Mouse (Mus musculus): Measurements from ENCODE around the gene Sfxn5. TPM values are rescaled to one million over a fixed set of nuclear protein-coding genes. Genes with fewer than 3 reads are reported as not detected.
A peak's percentile ranks its signal among the peaks of the same experiment; 100 is the strongest.

Gene Sfxn5
- polyA plus RNA-seq, 1 experiment: 2.0 TPM

DNA sequence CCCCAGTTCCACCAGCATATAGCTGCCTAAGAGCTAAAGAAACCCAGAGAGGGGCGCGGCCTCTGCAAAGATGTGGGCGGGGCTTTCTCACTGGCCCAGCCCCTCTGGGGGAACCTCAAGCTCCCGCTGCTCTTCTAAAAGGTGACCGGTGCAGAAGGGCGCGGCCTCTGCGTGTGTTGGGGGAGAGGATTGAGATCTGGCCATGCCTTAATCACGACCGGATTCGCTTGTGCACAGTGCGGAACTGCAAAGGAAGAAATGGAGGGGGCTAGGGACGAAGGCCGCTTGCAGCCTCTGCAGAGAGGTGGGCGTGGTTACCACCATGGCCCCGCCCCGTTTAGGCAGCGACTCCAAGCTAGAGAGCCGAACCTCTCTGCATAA is 41.5 kb upstream of the Sfxn5 start:
- Histone ChIP-seq H3K27me3 (ENCODE audit: control insufficient read depth, insufficient read depth, insufficient read length) (no peaks in the 10 kb centered on the region), H3ac (ENCODE audit: control insufficient read depth, insufficient read length) (peak overlapping the region; percentile 73), H3K79me2 (ENCODE audit: control insufficient read depth, insufficient read depth) (peaks cover 17% of the 10 kb centered on the region), H3K4me3 (peak overlapping the region; percentile 54), H3K36me3 (ENCODE audit: control insufficient read depth, insufficient read depth) (no peaks in the 10 kb centered on the region), H3K4me2 (ENCODE audit: low read depth) (peak overlapping the region; percentile 85)
- TF ChIP-seq REST (IDR thresholded peaks at IDR 0.05; ENCODE audit: insufficient read depth, insufficient read length): no peak
- no peak for TF ChIP-seq CEBPB (IDR thresholded peaks at IDR 0.05; ENCODE audit: insufficient read depth, poor library complexity, severe bottlenecking)
- no peak for TF ChIP-seq MAX (IDR thresholded peaks at IDR 0.05; ENCODE audit: low read depth)
- no peak for TF ChIP-seq TCF12 (IDR thresholded peaks at IDR 0.05; ENCODE audit: insufficient read depth, poor library complexity, severe bottlenecking)
- no peak for TF ChIP-seq E2F4 (IDR thresholded peaks at IDR 0.05; ENCODE audit: insufficient read depth)
- TF ChIP-seq TCF3 (IDR thresholded peaks at IDR 0.05; ENCODE audit: insufficient read length, low read depth): no peak
- TF ChIP-seq MYOD1 (IDR thresholded peaks at IDR 0.05; ENCODE audit: control insufficient read depth in 1 of 3, insufficient read length in 2 of 3, low read depth in 2 of 3): no peak
- TF ChIP-seq POLR2AphosphoS2 (IDR thresholded peaks at IDR 0.05; ENCODE audit: insufficient read length, low read depth): no peak
- no peak for TF ChIP-seq SRF (IDR thresholded peaks at IDR 0.05; ENCODE audit: control insufficient read depth, insufficient read length, low read depth)
- TF ChIP-seq POLR2A (IDR thresholded peaks at IDR 0.05; ENCODE audit: insufficient read length, low read depth): no peak
- no peak for TF ChIP-seq USF1 (IDR thresholded peaks at IDR 0.05; ENCODE audit: low read depth)
- TF ChIP-seq MYOG (IDR thresholded peaks at IDR 0.05; ENCODE audit: control insufficient read depth in 1 of 3, insufficient read depth in 1 of 3, insufficient read length in 2 of 3, low read depth in 2 of 3): no peak

DNA sequence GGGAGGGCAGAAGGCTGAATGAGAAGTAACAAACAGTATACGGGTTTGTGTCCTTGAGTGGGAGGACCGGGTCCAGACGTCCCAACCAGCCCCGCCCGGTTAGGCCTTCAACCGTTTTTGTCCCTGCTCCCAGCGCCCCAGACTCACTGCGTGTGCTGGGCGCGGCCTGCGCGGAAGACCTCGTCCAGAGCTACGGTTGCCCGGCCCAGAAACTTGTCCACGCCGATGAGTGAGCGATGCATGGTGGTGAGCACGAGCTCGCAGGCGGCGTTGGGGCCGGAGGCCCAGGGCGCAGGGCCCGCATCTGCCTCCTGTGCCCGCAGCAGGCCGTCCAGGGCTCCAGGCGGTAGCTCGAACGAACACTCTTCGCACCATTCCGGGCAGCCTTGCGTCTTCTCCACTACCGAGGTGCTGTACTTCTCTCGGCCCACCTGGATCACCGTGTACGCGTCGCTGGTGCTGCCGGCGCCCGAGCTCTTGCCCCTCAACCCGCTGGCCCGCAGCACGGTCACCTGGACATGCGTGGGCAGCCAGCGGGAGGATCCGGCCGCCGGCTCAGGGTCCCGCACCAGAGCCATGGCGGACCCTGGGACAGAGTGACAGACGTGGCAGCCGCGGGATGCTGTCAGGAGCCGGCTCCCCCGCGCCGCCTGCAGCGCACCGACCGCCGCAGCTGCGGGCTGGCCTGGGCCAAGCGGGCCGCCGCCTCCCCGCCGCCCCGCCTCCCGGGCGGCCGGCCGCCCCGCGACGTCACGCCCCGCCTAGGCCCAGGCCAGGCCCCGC is 40.9 kb upstream of the Sfxn5 start, which contains the start of gene Rab11fip5:
Gene Rab11fip5 (minus strand): TSS at position 684 of the 783 bp plus-strand sequence.
- no peaks in the 10 kb centered on the region for H3K36me3 ChIP-seq (ENCODE audit: control insufficient read depth, insufficient read depth)

DNA sequence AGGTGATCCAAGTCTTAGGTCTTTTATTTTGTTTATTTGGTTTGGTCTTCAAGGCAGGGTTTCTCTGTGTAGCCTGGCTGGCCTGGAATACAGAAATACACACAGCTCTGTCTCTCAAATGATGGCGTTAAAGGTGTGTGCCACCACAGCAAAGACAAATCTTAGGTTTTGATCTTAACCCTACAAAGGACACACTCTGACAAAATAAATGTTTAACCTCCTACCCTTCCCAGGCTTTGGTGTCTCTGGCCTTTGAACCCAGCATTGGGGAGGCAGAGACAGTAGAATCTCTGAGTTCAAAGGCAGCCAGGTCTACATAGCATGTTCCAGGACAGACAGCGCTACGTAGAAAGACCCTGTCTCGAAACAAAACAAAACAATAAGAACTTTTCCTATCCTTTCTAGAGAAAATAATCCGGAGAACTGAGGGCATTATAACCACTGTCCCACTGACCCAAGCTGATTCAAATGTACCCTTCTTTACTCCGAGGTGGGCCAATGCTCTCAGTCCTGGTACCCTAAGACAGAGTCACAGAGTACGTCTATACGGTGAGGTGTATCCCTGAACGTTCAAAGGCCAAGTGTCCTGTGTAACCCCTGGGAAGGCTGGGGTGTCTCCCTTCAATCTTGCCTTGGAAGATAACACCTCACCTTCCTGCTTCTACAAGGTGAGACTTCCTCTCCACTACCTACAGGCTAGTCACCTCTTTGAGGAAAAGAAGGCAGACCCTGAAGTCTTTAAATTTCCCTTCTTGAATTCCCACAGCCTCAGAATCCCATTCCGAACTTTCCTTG is 40.0 kb upstream of the Sfxn5 start:
- peaks cover 17% of the 10 kb centered on the region for H3K79me2 ChIP-seq (ENCODE audit: control insufficient read depth, insufficient read depth)
- TF ChIP-seq MAX (IDR thresholded peaks at IDR 0.05; ENCODE audit: low read depth): no peak
- TF ChIP-seq E2F4 (IDR thresholded peaks at IDR 0.05; ENCODE audit: insufficient read depth): no peak
- TF ChIP-seq MYOD1 (IDR thresholded peaks at IDR 0.05; ENCODE audit: control insufficient read depth in 1 of 3, insufficient read length in 2 of 3, low read depth in 2 of 3): no peak
- TF ChIP-seq TCF3 (IDR thresholded peaks at IDR 0.05; ENCODE audit: insufficient read length, low read depth): no peak
- TF ChIP-seq USF1 (IDR thresholded peaks at IDR 0.05; ENCODE audit: low read depth): no peak
- TF ChIP-seq TCF12 (IDR thresholded peaks at IDR 0.05; ENCODE audit: insufficient read depth, poor library complexity, severe bottlenecking): no peak
- TF ChIP-seq MYOG (IDR thresholded peaks at IDR 0.05; ENCODE audit: control insufficient read depth in 1 of 3, insufficient read depth in 1 of 3, insufficient read length in 2 of 3, low read depth in 2 of 3): no peak
- TF ChIP-seq POLR2AphosphoS2 (IDR thresholded peaks at IDR 0.05; ENCODE audit: insufficient read length, low read depth): no peak
- TF ChIP-seq SRF (IDR thresholded peaks at IDR 0.05; ENCODE audit: control insufficient read depth, insufficient read length, low read depth): no peak
- no peak for TF ChIP-seq POLR2A (IDR thresholded peaks at IDR 0.05; ENCODE audit: insufficient read length, low read depth)
- no peak for TF ChIP-seq CEBPB (IDR thresholded peaks at IDR 0.05; ENCODE audit: insufficient read depth, poor library complexity, severe bottlenecking)
- TF ChIP-seq REST (IDR thresholded peaks at IDR 0.05; ENCODE audit: insufficient read depth, insufficient read length): no peak
- H3K36me3 ChIP-seq (ENCODE audit: control insufficient read depth, insufficient read depth): no peaks in the 10 kb centered on the region
- peak overlapping the region; percentile 96 for H3K4me2 ChIP-seq (ENCODE audit: low read depth)
- no peaks in the 10 kb centered on the region for H3K27me3 ChIP-seq (ENCODE audit: control insufficient read depth, insufficient read depth, insufficient read length)
- H3K4me3 ChIP-seq: peak overlapping the region; percentile 54
- peak overlapping the region; percentile 73 for H3ac ChIP-seq (ENCODE audit: control insufficient read depth, insufficient read length)

More for the DNA sequence above, 40.9 kb upstream of the Sfxn5 start, which contains the start of gene Rab11fip5:
- Histone ChIP-seq H3K4me2 (ENCODE audit: low read depth) (peak within 1 kb of the TSS; percentile 96), H3K27me3 (ENCODE audit: control insufficient read depth, insufficient read depth, insufficient read length) (no peaks in the 10 kb centered on the region), H3K4me3 (peak within 1 kb of the TSS; percentile 54), H3K79me2 (ENCODE audit: control insufficient read depth, insufficient read depth) (peaks cover 17% of the 10 kb centered on the region), H3ac (ENCODE audit: control insufficient read depth, insufficient read length) (peak within 1 kb of the TSS; percentile 73)
- TF ChIP-seq MYOD1 (IDR thresholded peaks at IDR 0.05; ENCODE audit: control insufficient read depth in 1 of 3, insufficient read length in 2 of 3, low read depth in 2 of 3) (peak in 1 of 3 experiments; percentile 74), MYOG (IDR thresholded peaks at IDR 0.05; ENCODE audit: control insufficient read depth in 1 of 3, insufficient read depth in 1 of 3, insufficient read length in 2 of 3, low read depth in 2 of 3) (peak in 2 of 3 experiments; percentile 13 to 44), TCF3 (IDR thresholded peaks at IDR 0.05; ENCODE audit: insufficient read length, low read depth) (peak; percentile 8), E2F4 (IDR thresholded peaks at IDR 0.05; ENCODE audit: insufficient read depth) (no peak), REST (IDR thresholded peaks at IDR 0.05; ENCODE audit: insufficient read depth, insufficient read length) (no peak), POLR2AphosphoS2 (IDR thresholded peaks at IDR 0.05; ENCODE audit: insufficient read length, low read depth) (peak; percentile 69), POLR2A (IDR thresholded peaks at IDR 0.05; ENCODE audit: insufficient read length, low read depth) (peak; percentile 77)

DNA sequence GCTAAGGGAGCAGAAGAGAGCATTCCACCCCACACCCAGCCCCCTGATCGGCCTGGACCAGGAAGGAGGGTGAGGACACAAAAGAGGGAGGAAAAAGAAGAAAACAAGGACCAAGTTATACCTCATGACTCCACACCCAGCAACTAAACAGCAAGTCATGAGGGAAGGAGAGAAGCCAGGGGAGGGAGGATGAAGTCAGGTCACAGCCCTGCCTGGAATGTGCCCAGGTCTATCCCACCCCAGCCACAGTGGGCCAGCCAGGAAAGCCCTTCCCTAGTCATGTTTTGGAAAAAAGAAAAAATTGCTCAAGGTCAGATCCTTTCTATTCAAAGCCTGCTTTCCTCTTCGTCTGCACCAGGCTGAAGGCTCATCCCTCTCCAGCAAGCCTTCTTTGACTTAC is 39.3 kb upstream of the Sfxn5 start:
- H3ac ChIP-seq (ENCODE audit: control insufficient read depth, insufficient read length): no peak overlapping the region
- peak overlapping the region; percentile 96 for H3K4me2 ChIP-seq (ENCODE audit: low read depth)
- H3K27me3 ChIP-seq (ENCODE audit: control insufficient read depth, insufficient read depth, insufficient read length): no peaks in the 10 kb centered on the region
- TF ChIP-seq MAX (IDR thresholded peaks at IDR 0.05; ENCODE audit: low read depth) (no peak), CEBPB (IDR thresholded peaks at IDR 0.05; ENCODE audit: insufficient read depth, poor library complexity, severe bottlenecking) (no peak), POLR2AphosphoS2 (IDR thresholded peaks at IDR 0.05; ENCODE audit: insufficient read length, low read depth) (no peak), TCF12 (IDR thresholded peaks at IDR 0.05; ENCODE audit: insufficient read depth, poor library complexity, severe bottlenecking) (no peak), USF1 (IDR thresholded peaks at IDR 0.05; ENCODE audit: low read depth) (no peak), E2F4 (IDR thresholded peaks at IDR 0.05; ENCODE audit: insufficient read depth) (no peak), REST (IDR thresholded peaks at IDR 0.05; ENCODE audit: insufficient read depth, insufficient read length) (no peak), TCF3 (IDR thresholded peaks at IDR 0.05; ENCODE audit: insufficient read length, low read depth) (no peak), SRF (IDR thresholded peaks at IDR 0.05; ENCODE audit: control insufficient read depth, insufficient read length, low read depth) (no peak), MYOD1 (IDR thresholded peaks at IDR 0.05; ENCODE audit: control insufficient read depth in 1 of 3, insufficient read length in 2 of 3, low read depth in 2 of 3) (no peak), MYOG (IDR thresholded peaks at IDR 0.05; ENCODE audit: control insufficient read depth in 1 of 3, insufficient read depth in 1 of 3, insufficient read length in 2 of 3, low read depth in 2 of 3) (no peak), POLR2A (IDR thresholded peaks at IDR 0.05; ENCODE audit: insufficient read length, low read depth) (no peak)
- H3K4me3 ChIP-seq: peak overlapping the region; percentile 54
- no peaks in the 10 kb centered on the region for H3K36me3 ChIP-seq (ENCODE audit: control insufficient read depth, insufficient read depth)
- H3K79me2 ChIP-seq (ENCODE audit: control insufficient read depth, insufficient read depth): peaks cover 17% of the 10 kb centered on the region
